Mouse (Mus musculus) kidney, postnatal 10 days (tissue): ENCODE data around the gene C530008M17Rik.
A peak's percentile ranks its signal among the peaks of the same experiment; 100 is the strongest.

Experiments used
- DNase-seq: peaks from one replicate; pipeline ENCODE4 v3.0.0; 2021; ENCODE audit warnings: mixed read lengths

C530008M17Rik gene

DNA sequence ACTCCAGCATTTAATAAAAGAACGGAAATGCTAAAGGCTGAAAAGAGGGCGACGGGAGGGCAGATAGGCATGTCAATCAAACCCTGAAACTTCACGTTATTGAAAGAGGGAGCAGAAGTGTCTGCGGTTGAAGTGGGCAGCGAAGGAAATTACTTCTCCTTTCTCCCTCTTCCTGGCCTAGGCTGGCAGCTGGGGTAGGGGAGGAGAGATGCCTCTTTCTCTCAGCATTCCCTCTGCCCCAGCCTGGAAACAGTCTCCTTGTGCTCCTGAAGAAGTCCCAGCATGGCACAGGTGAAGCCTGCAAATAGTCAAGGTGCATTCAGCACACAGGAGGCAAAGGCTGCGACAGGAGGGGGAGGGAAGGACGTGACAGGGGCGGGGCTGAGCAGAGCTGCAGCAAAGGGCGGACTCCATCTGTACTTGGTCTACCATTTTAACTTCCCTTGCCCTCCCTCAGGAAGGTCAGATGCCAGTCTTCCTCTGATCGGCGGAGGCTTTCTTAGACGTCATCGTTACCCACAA is 122.8 kb downstream of the C530008M17Rik start:
- no peak for DNase-seq

- DNase-seq = no peak
These were observed 125.6 kb downstream of the C530008M17Rik start for GRCm38 (mm10) chr5:76781943-76782342.

- DNase-seq = peak; percentile 36
These were observed 126.2 kb downstream of the C530008M17Rik start for GRCm38 (mm10) chr5:76782414-76783103.

GRCm38 (mm10) chr5:76783104-76783441 is 126.8 kb downstream of the C530008M17Rik start:
- no peak for DNase-seq

DNA sequence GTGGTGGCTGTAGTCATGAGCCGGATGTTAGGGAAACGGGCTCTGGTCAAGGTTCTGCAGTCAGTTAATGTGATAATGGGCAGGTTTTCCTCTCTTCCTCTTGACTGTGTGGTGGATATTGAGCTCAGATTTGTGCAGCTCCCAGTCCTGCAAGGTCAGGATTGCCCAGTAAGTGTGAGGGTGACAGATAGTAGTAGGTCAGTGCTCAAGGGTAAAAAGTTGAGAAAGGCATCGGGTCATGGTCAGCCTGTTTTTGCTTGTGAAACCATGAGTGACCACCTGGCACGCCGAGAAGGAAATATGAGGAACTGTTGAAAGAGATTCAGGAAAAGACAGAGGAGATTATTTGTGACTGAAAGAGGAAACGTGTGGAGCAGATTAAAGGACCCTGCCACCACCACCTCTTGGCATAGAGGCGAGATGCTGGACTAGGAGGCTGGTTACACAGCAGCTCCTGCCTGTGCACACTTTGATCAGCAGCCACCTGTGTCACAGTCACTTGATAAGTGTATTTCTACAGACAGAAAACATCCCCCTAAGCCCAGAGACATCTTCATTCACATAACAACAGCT is 127.9 kb downstream of the C530008M17Rik start:
- no peak for DNase-seq

DNA sequence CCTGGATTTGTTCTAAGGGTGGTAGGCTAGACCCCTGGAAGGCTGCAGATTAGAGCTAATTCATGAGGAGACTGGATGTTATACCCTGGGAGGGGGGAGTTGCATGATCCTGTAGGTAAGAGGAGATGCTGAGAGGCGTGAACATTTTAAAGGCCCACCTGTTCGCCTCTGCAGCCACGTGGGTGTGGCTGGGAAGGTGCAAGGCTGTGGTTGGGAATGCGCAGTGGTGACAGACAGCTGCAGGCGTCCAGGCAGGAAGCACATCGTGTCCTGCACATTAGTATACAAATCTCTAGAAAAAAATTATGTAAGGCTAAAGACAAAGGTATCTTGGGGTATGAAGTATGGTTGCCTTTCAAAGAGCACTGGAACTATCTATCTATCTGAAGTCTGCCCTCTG is 128.7 kb downstream of the C530008M17Rik start:
- DNase-seq = no peak

GRCm38 (mm10) chr5:76789881-76790280 is 133.6 kb downstream of the C530008M17Rik start:
- no peak for DNase-seq

DNA sequence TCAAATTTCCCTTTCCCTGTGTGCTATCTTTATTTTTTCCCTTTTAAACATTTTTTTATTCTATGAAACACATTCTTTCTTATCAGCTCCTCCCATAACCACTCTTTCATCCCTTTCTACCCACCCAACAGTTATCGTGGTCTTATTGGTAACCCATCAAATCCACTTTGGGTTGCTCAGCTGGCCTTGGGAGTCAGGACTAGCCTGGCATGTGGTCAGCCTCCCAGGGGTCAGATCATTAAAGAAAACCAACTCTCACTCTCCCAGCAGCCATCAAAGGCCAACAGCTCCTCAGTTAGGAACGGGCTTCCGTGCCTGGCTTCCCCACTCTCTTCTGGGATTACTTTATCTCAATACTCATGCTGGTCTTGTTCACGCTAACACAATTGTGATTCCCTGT is 135.0 kb downstream of the C530008M17Rik start:
- no peak for DNase-seq

- no peak for DNase-seq
These were observed 136.4 kb downstream of the C530008M17Rik start for GRCm38 (mm10) chr5:76792720-76793119.

DNA sequence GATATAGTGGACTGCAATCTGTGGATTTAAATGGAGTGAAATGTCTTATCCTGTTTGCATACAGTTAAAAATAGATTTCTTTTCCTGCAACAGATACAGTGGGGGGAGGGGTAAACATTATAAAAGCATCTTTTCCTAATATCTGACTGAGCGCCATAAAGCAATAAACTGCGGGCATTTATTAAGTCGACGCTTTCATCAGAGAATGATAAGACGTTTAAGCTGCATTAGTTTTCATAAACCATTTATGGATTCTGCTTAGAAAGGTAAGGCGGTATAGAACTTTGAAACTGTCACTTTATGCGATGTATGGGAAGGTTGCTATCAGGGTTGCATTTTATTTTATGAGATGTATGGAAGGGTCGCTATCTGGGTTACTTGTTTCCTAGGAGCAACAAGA is 141.7 kb downstream of the C530008M17Rik start:
- DNase-seq = no peak

DNA sequence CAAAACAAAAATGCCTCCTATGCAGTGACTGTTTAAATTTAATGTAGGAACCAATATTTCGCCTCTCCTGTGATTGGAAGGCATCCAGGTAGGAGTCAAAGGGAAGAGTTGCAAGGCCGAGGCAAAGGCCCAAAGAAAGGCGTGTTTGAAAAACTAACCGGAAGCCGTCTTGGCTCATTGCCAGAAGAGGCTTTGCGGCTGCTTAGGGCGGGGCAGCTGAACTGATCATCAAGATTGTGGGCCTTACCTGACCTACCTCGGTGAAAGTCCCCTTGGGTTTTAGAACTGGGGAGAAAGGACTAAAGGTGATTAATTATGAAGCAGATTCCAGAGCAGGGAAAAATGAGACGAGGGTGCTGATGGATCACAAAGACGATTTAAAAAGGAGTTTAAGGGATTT is 143.2 kb downstream of the C530008M17Rik start:
- peak; percentile 72 for DNase-seq

DNA sequence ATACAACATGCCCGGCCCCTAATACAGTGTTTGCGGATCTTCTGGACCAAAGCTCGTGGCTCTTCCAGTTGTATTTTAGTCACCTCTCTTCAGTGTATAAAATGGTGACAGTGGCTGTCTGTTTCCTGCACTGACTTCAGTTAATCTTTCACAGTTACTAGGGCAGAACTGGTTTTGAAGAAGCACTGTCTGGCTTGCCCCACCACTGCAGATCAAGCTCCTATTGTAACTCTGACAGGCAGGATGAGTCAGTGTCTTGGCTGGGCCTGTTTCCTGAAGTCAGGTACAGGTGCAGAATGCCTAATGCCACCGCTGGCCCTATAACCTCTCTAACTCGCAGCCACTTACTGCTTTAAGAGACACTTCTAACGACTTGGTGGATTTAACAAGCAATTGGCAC is 152.7 kb downstream of the C530008M17Rik start:
- no peak for DNase-seq

DNA sequence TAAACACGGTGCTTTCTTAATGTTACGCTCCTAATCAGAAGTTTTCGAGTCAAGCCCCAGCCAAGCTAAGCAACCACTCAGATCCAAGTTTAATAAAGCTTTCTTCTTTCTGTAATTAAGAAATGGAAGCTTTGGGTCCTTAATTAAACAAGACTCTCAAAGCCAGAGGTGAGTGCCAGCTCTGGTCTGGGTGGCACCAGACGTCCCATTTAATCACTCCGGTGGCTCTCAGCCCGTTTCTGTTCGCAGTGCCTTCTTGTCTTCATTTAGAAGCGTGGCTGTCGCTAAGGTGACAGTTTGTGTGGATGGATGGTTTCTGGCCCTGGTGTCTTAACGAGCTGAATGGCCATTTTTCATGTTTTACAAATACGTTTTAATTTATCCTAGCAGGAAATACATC is 158.7 kb downstream of the C530008M17Rik start:
- DNase-seq = no peak

GRCm38 (mm10) chr5:76815786-76816455 is 159.6 kb downstream of the C530008M17Rik start:
- DNase-seq = peak; percentile 67

DNA sequence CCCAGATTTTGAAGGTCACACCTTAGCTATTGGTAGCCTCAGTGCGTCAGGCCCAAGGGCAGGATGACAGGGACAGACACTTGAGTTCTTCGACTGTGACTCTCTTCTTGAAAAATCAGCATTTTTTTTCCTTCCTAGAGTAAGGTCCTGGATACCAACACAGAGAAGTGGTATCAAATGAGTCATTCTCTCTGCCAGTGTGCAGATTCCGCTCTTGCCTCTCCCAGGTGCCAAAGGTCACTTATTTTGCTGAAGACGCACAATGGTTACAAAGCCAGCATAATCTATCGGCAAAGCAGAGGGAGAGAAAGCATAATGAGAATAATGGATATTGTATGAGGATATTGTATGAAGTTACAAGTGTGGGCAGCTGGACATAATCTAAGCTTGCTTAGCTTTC is 160.4 kb downstream of the C530008M17Rik start:
- DNase-seq = no peak

DNA sequence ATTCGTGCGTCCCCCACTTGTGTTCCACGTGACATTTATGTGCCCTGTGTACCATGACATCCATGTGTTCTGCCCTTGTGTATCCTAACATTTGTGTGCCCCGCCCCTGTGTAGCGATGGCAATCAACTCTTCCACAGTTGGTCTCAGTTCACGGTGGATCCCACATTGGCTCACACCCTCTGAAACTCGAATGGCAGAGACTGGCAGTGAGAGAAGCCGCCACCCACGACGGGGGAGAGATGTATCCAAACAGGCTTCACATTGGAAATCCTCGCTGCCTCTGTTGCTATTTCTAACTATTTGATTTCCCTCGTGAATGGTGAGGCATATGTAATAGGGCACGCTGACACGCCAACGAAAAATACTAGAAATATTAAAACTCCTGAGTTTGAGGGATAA is 161.4 kb downstream of the C530008M17Rik start:
- DNase-seq = no peak

- DNase-seq = no peak
These were observed 162.5 kb downstream of the C530008M17Rik start for GRCm38 (mm10) chr5:76818807-76819206.

GRCm38 (mm10) chr5:76822097-76822496 is 165.8 kb downstream of the C530008M17Rik start:
- peak; percentile 44 for DNase-seq

DNA sequence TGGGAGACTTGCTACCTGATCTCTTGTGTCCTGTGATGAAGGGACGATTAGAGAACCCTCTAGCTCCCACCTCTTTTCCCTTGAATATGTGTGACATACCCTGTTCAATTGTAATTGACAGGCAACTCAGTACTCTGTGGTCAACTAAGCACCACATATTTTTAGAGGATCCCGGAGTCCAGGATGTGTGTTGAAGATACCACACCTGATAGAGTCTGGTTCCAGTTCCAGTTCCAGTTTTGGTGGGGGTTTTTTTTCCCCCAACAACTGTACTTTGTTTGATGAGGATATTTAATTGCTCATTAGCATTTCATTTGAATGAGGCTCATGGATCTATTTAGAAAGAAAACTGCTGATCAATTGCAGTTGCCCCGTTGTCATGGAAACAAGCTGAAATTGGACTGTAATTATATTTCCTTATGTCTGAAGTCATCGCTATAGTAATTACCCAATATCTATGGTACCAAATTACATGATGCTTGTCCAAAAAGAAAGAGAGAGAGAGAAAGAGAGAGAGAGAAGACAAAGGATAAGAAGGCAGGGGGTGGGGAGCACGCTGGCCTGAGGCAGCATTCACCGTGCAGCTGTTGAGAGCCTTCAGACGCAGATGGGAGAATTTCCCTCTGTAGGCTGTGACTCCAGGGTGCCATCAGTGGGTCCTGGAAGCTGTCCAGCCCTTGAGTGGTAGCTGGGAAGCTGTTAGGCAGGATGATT is 172.4 kb downstream of the C530008M17Rik start:
- DNase-seq = no peak

GRCm38 (mm10) chr5:76832529-76833210 is 176.4 kb downstream of the C530008M17Rik start:
- DNase-seq = no peak

DNA sequence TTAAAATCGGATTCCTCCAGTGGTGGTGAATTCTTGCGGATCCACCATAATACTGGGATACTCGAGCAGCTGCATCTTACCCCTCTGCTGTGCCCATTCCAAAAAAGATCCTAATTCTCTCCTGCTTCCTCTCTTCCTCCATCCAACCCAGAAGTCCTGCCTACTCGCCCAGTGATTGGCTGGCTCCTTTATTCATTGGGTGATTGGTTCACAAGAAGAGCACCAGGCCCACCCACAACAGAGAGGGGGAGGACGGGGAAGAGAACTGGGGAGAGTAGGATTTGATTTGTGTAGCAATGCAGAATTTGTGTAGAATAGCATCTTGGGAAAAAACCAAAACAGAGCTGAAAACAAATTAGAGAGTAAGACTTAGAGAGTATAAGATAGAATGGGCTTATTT is 180.7 kb downstream of the C530008M17Rik start:
- DNase-seq = no peak

DNA sequence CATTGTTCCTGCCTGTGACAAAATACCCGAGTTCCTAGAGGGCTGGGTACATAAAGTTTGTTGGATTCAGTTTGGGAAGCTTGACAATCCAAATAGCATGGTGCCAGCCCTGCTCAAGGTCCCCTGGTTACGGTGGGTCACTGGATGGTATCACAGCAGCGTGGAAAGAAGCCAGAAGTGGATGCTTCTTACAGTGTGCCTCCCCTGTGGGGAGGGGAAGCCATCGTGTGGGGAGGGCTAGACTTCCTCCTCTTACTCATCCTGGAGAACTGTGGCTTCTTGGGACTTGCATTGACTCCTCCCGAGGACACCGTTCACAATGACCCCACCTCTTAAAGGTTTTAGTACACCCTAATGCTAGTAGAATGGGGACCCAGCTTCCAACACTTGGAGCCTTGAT is 183.5 kb downstream of the C530008M17Rik start:
- no peak for DNase-seq

DNA sequence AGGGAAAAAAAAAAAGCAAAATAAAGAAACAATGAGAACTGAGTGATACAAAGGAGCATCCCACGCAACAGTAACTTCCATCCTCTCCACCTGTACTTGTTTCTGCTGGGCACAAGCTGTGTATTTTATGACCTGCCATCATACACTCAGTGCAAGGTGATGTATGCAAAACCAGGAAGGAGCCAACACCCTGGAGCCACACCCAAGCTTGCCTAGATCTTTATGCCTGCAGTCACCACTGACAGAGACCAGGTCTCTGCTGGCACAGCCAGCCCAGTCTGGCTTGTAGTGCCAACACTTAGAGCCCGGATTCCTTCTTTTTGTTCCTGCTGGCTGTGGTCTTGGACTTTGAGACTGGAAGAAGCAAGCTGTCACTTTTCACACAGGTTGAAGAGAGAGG is 185.5 kb downstream of the C530008M17Rik start:
- DNase-seq = no peak
